Mouse (Mus musculus) thymus, adult 2 months (tissue): ENCODE data around the gene Nkap. TPM values are rescaled to one million over a fixed set of nuclear protein-coding genes. Genes with fewer than 3 reads are reported as not detected.

Source experiments
- DNase-seq: peaks from one replicate; pipeline ENCODE4 v3.0.0; 2021
- H3K27ac ChIP-seq: fragments of 200-500 bp; 2 replicates; pipeline ENCODE4 v1.5.1; 2012; ENCODE audit warnings: low read length, control low read depth; ENCODE audit not compliant: control insufficient read depth, insufficient read depth
- H3K27me3 ChIP-seq: fragments of 200-500 bp; 2 replicates; pipeline ENCODE4 v1.6.1; 2012; ENCODE audit warnings: mild to moderate bottlenecking, low read length, moderate library complexity, mixed read lengths; ENCODE audit not compliant: control insufficient read depth, insufficient read depth
- H3K36me3 ChIP-seq: fragments of 200-500 bp; 2 replicates; pipeline ENCODE4 v1.6.1; 2012; ENCODE audit warnings: mild to moderate bottlenecking, low read length, moderate library complexity; ENCODE audit not compliant: control insufficient read depth, insufficient read depth
- H3K4me1 ChIP-seq: fragments of 200-500 bp; replicated peaks from 2 replicates; pipeline ENCODE4 v1.6.1; 2012; ENCODE audit warnings: low read length; ENCODE audit not compliant: control insufficient read depth, insufficient read depth
- H3K4me3 ChIP-seq: fragments of 200-500 bp; 2 replicates; pipeline ENCODE4 v1.5.1; 2012; ENCODE audit warnings: mild to moderate bottlenecking, low read length, control low read depth, moderate library complexity; ENCODE audit not compliant: control insufficient read depth, insufficient read depth
- CTCF ChIP-seq: fragments of 200-500 bp; IDR thresholded peaks from 2 replicates; pipeline ENCODE4 v1.5.1; 2012; ENCODE audit warnings: mild to moderate bottlenecking, control low read depth, low read length, moderate library complexity, borderline replicate concordance; ENCODE audit not compliant: control insufficient read depth, poor library complexity, insufficient read depth; ENCODE audit errors: extremely low read depth
- POLR2A ChIP-seq: fragments of 200-500 bp; IDR thresholded peaks from 2 replicates; pipeline ENCODE4 v1.6.1; 2012; ENCODE audit warnings: mild to moderate bottlenecking, low read length, control low read depth, moderate library complexity; ENCODE audit not compliant: control insufficient read depth, poor library complexity, insufficient read depth; ENCODE audit errors: extremely low read depth
- WGBS: fragments of 180-500 bp; shearing (Covaris S2); methylation state at CpG from one replicate; pipeline ENCODE4 v1.1.7; 2018; 5-methylcytosine and 5-hydroxymethylcytosine counted together
- polyA plus RNA-seq: library from polyadenylated mRNA; depleted of rRNA; stranded (reverse); fragments of >200 nt; gene quantifications from 2 replicates; pipeline ENCODE4 v1.2.3, GENCODE M21; 2012

Gene Nkap
- polyA plus RNA-seq, 1 experiment = 5.9 TPM

- Histone ChIP-seq H3K27me3 (no peaks in the 10 kb centered on the region), H3K4me1 (peaks cover 3% of the 10 kb centered on the region), H3K27ac (peak within 1 kb of the TSS; percentile 97), H3K36me3 (no peaks in the 10 kb centered on the region), H3K4me3 (peak within 1 kb of the TSS; percentile 98)
- peak; percentile 88 for DNase-seq
- TF ChIP-seq POLR2A (peak; percentile 38; the same call in 1 of the 2 replicates), CTCF (no peak)
- 2% methylated on average over 30 of the region's 30 CpGs for WGBS
Observed at GRCm38 (mm10) chrX:37110193-37110880, 16.3 kb upstream of the Nkap start, which contains the start of gene Upf3b. Gene Upf3b, minus strand, starts transcription at chrX:37110322.

GRCm38 (mm10) chrX:37110881-37111193, 15.8 kb upstream of the Nkap start:
- H3K4me1 ChIP-seq = peaks cover 3% of the 10 kb centered on the region
- no peak overlapping the region for H3K4me3 ChIP-seq
- TF ChIP-seq CTCF (no peak), POLR2A (no peak)
- no peak overlapping the region for H3K27ac ChIP-seq
- DNase-seq = no peak
- no peaks in the 10 kb centered on the region for H3K36me3 ChIP-seq
- 92% methylated on average over 4 of the region's 4 CpGs for WGBS
- H3K27me3 ChIP-seq = no peaks in the 10 kb centered on the region

- H3K27me3 ChIP-seq = no peaks in the 10 kb centered on the region
- no CpG with 5 or more reads among the region's 5 CpGs for WGBS
Observed at GRCm38 (mm10) chrX:37117085-37117484, 9.5 kb upstream of the Nkap start.

GRCm38 (mm10) chrX:37119585-37119984, 7.0 kb upstream of the Nkap start:
- Histone ChIP-seq H3K36me3 (no peaks in the 10 kb centered on the region), H3K4me3 (no peak overlapping the region), H3K27me3 (no peaks in the 10 kb centered on the region), H3K4me1 (no peaks in the 10 kb centered on the region; the same call in 1 of the 2 replicates), H3K27ac (no peak overlapping the region)
- 83% methylated on average over 3 of the region's 3 CpGs for WGBS
- no peak for DNase-seq
- TF ChIP-seq CTCF (no peak), POLR2A (no peak)

More at GRCm38 (mm10) chrX:37117085-37117484, 9.5 kb upstream of the Nkap start:
- no peak for DNase-seq
- H3K4me3 ChIP-seq = no peak overlapping the region
- TF ChIP-seq CTCF (no peak), POLR2A (no peak)
- no peaks in the 10 kb centered on the region for H3K36me3 ChIP-seq
- H3K4me1 ChIP-seq = no peaks in the 10 kb centered on the region; the same call in 1 of the 2 replicates
- no peak overlapping the region for H3K27ac ChIP-seq

GRCm38 (mm10) chrX:37120212-37120611, 6.4 kb upstream of the Nkap start:
- TF ChIP-seq CTCF (no peak), POLR2A (no peak)
- Histone ChIP-seq H3K36me3 (no peaks in the 10 kb centered on the region), H3K4me1 (no peaks in the 10 kb centered on the region; the same call in 1 of the 2 replicates), H3K27ac (no peak overlapping the region), H3K27me3 (no peaks in the 10 kb centered on the region), H3K4me3 (no peak overlapping the region)
- DNase-seq = no peak
- 62% methylated on average over 5 of the region's 5 CpGs for WGBS

GRCm38 (mm10) chrX:37125511-37125910, 1.1 kb upstream of the Nkap start:
- no peak for DNase-seq
- Histone ChIP-seq H3K27ac (no peak overlapping the region), H3K4me3 (no peak overlapping the region), H3K36me3 (no peaks in the 10 kb centered on the region), H3K27me3 (no peaks in the 10 kb centered on the region), H3K4me1 (peaks cover 5% of the 10 kb centered on the region)
- TF ChIP-seq CTCF (no peak), POLR2A (no peak)
- WGBS = 96% methylated on average over 7 of the region's 7 CpGs
